Mouse (Mus musculus): ENCODE data around the gene Rap1gap2. TPM values are rescaled to one million over a fixed set of nuclear protein-coding genes. Genes with fewer than 3 reads are reported as not detected.

Rap1gap2 gene
- total and polyA plus RNA-seq, 3 experiments, result 55.4 to 79.8 (median 76.6) TPM

GRCm38 (mm10) chr11:74442396-74442795 lies 168.3 kb downstream of the Rap1gap2 start:
- Histone ChIP-seq H3K79me2 (replicated peaks; ENCODE audit: control insufficient read depth, extremely low read depth, insufficient read depth, poor library complexity, severe bottlenecking) (peaks cover 29% of the 10 kb centered on the region), H3K4me2 (ENCODE audit: insufficient read depth, low read depth, poor library complexity, severe bottlenecking) (peak overlapping the region; percentile 23; the same call in 1 of the 2 replicates), H3K4me1 (ENCODE audit: control insufficient read depth in 1 of 2, insufficient read depth in 2 of 2) (peaks cover 37 to 82% of the 10 kb centered on the region in 2 experiments), H3K4me3 (replicated peaks in 1 of 3; ENCODE audit: low read depth in 2 of 3, low read length in 2 of 3, poor library complexity in 1 of 3) (no peak overlapping the region), H3K36me3 (replicated peaks in 1 of 2; ENCODE audit: control insufficient read depth in 1 of 2, insufficient read depth in 1 of 2, low read length in 1 of 2) (peaks cover 39 to 76% of the 10 kb centered on the region in 2 experiments), H3K9ac (ENCODE audit: insufficient read depth, low read depth) (0 out of 2 replicates have a peak overlapping the region, but pooled peaks have one; percentile 23), H3K9me3 (replicated peaks; ENCODE audit: low read length) (peaks cover 24% of the 10 kb centered on the region), H3K27me3 (replicated peaks) (no peaks in the 10 kb centered on the region), H3K27ac (ENCODE audit: insufficient read depth, low read depth) (peak overlapping the region; percentile 94)
- dilution Hi-C loops (cut with MboI; ENCODE audit: extremely low pct_ligation_motif_present, extremely low pct_unique_long_range_greater_than_20kb, low sequenced_read_pairs), result no loop called here
- in situ Hi-C loops (cut with MboI; ENCODE audit: low pct_ligation_motif_present, low pct_unique_long_range_greater_than_20kb, low sequenced_read_pairs), result no loop called here
- DNase-seq (ENCODE audit: extremely low read depth), result peak; percentile 75
- TF ChIP-seq POLR2A (IDR thresholded peaks at IDR 0.05; ENCODE audit: low read depth, low read length) (no peak), EP300 (IDR thresholded peaks at IDR 0.05; ENCODE audit: low read length) (no peak), CHD2 (IDR thresholded peaks at IDR 0.05; ENCODE audit: low read length) (no peak), ZMIZ1 (IDR thresholded peaks at IDR 0.05; ENCODE audit: low read depth, low read length) (no peak), ZKSCAN1 (IDR thresholded peaks at IDR 0.05; ENCODE audit: borderline replicate concordance, low read depth, low read length) (no peak), MAZ (IDR thresholded peaks at IDR 0.05; ENCODE audit: low read depth, low read length) (0 out of 2 replicates have a peak, but pooled peaks have one; percentile 17), IRF4 (IDR thresholded peaks at IDR 0.05; ENCODE audit: low read depth, low read length) (peak; percentile 63), CTCF (conservative IDR thresholded peaks at IDR 0.05 in 1 of 2, IDR thresholded peaks at IDR 0.05 in 1 of 2; ENCODE audit: low read depth in 2 of 2, low read length in 2 of 2) (no peak), ZC3H11A (IDR thresholded peaks at IDR 0.05; ENCODE audit: low read depth, low read length) (no peak), TBP (conservative IDR thresholded peaks at IDR 0.05; ENCODE audit: low read depth, low read length) (no peak), RCOR1 (conservative IDR thresholded peaks at IDR 0.05; ENCODE audit: low read depth, low read length) (no peak), NELFE (IDR thresholded peaks at IDR 0.05; ENCODE audit: low read depth, low read length) (no peak), POLR2AphosphoS2 (IDR thresholded peaks at IDR 0.05; ENCODE audit: low read depth, low read length) (no peak), MXI1 (IDR thresholded peaks at IDR 0.05; ENCODE audit: low read depth, low read length) (peak; percentile 28; the same call in 1 of the 2 replicates), KAT2A (IDR thresholded peaks at IDR 0.05; ENCODE audit: insufficient replicate concordance, low read length) (no peak)

- H3K36me3 ChIP-seq (replicated peaks in 1 of 2; ENCODE audit: control insufficient read depth in 1 of 2, insufficient read depth in 1 of 2, low read length in 1 of 2), result peaks cover 51 to 79% of the 10 kb centered on the region in 2 experiments
- no peak overlapping the region for H3K9ac ChIP-seq (ENCODE audit: insufficient read depth, low read depth)
- in situ Hi-C loops (cut with MboI; ENCODE audit: low pct_ligation_motif_present, low pct_unique_long_range_greater_than_20kb, low sequenced_read_pairs) (no loop called here), dilution Hi-C loops (cut with MboI; ENCODE audit: extremely low pct_ligation_motif_present, extremely low pct_unique_long_range_greater_than_20kb, low sequenced_read_pairs) (no loop called here)
- H3K27ac ChIP-seq (ENCODE audit: insufficient read depth, low read depth), result no peak overlapping the region
- H3K79me2 ChIP-seq (replicated peaks; ENCODE audit: control insufficient read depth, extremely low read depth, insufficient read depth, poor library complexity, severe bottlenecking), result peaks cover 14% of the 10 kb centered on the region
- no peak overlapping the region for H3K4me2 ChIP-seq (ENCODE audit: insufficient read depth, low read depth, poor library complexity, severe bottlenecking)
- H3K4me3 ChIP-seq (replicated peaks in 1 of 3; ENCODE audit: low read depth in 2 of 3, low read length in 2 of 3, poor library complexity in 1 of 3), result no peak overlapping the region
- peaks cover 37 to 97% of the 10 kb centered on the region in 2 experiments for H3K4me1 ChIP-seq (ENCODE audit: control insufficient read depth in 1 of 2, insufficient read depth in 2 of 2)
- H3K9me3 ChIP-seq (replicated peaks; ENCODE audit: low read length), result peaks cover 6% of the 10 kb centered on the region
- no peaks in the 10 kb centered on the region for H3K27me3 ChIP-seq (replicated peaks)
- TF ChIP-seq USF2 (conservative IDR thresholded peaks at IDR 0.05; ENCODE audit: low read depth, low read length) (no peak), POLR2A (IDR thresholded peaks at IDR 0.05; ENCODE audit: low read depth, low read length) (no peak), SMC3 (IDR thresholded peaks at IDR 0.05; ENCODE audit: low read depth, low read length) (no peak), PAX5 (IDR thresholded peaks at IDR 0.05; ENCODE audit: low read length) (no peak), ZKSCAN1 (IDR thresholded peaks at IDR 0.05; ENCODE audit: borderline replicate concordance, low read depth, low read length) (no peak), SIN3A (IDR thresholded peaks at IDR 0.05; ENCODE audit: low read length) (no peak), ETS1 (conservative IDR thresholded peaks at IDR 0.05; ENCODE audit: low read depth, low read length) (no peak), KAT2A (IDR thresholded peaks at IDR 0.05; ENCODE audit: insufficient replicate concordance, low read length) (no peak), CHD2 (IDR thresholded peaks at IDR 0.05; ENCODE audit: low read length) (no peak), MEF2A (IDR thresholded peaks at IDR 0.05; ENCODE audit: borderline replicate concordance, low read depth, low read length) (no peak), NELFE (IDR thresholded peaks at IDR 0.05; ENCODE audit: low read depth, low read length) (no peak)
- no peak for DNase-seq (ENCODE audit: extremely low read depth)
Observed at GRCm38 (mm10) chr11:74440112-74440511, 170.6 kb downstream of the Rap1gap2 start.
